Mouse (Mus musculus): Measurements from ENCODE around the gene Ptpn6. TPM values are rescaled to one million over a fixed set of nuclear protein-coding genes. Genes with fewer than 3 reads are reported as not detected.
"Not testable (repeated sequence)": the region's sequence is repeated elsewhere in the genome, so short reads cannot be mapped to it uniquely, and the experiment has no call there.

The Ptpn6 gene
- polyA plus RNA-seq, 1 experiment from 2014 or later = 4.8 TPM

DNA sequence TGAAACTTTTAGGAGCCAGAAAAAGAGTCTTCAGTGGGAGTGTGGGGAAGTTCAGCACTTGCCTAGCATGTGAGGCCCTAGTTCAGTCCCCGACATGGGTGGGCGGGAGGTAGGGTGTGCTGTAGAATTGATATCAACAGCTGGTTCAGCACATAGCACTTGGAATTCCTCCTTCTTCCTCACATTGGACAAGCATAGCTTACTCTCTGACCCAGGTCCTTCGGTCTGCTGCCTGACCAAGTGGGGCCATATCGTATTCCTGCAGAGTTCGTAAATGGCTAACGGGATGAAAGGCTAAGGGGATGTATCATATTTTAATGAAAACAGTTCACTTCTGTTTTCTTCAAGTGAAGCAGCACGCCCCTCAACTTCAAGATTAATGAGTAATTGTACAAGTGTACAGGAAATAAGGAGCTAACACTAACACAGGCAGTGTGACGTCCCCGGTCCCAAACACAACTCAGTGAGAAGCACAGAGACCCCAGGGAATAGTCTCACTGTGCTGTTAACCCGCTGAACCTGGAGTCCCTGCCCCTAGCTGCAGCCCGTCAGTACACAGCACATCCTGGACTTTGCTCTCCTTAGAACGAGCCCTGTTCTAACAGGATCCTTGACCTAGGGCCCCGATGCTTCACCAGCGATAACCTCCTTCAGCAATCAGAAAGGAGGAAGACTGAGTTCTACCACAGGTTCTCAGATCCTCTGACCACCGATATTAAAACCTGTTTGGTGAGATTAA is 45.1 kb downstream of the Ptpn6 start:
- DNase-seq (ENCODE audit: low spot score) = no peak
- Histone ChIP-seq H3K36me3 (ENCODE audit: control insufficient read depth, insufficient read depth, low read length) (no peaks in the 10 kb centered on the region), H3K4me2 (ENCODE audit: low read depth, low read length, severe bottlenecking) (no peak overlapping the region), H3K9ac (ENCODE audit: low read length) (no peak overlapping the region), H3K4me1 (replicated peaks; ENCODE audit: control insufficient read depth, insufficient read depth, low read length) (no peaks in the 10 kb centered on the region), H3K9me3 (ENCODE audit: control insufficient read depth, low read length) (no peaks in the 10 kb centered on the region), H3K27ac (ENCODE audit: low read depth, low read length) (no peak overlapping the region), H3K27me3 (ENCODE audit: control insufficient read depth, insufficient read depth, low read length) (no peaks in the 10 kb centered on the region), H3K4me3 (ENCODE audit: low read depth, low read length) (no peak overlapping the region)
- 83% methylated on average over 15 of the region's 15 CpGs for WGBS
- no peak for ATAC-seq (replicated peaks; ENCODE audit: low FRiP score)

DNA sequence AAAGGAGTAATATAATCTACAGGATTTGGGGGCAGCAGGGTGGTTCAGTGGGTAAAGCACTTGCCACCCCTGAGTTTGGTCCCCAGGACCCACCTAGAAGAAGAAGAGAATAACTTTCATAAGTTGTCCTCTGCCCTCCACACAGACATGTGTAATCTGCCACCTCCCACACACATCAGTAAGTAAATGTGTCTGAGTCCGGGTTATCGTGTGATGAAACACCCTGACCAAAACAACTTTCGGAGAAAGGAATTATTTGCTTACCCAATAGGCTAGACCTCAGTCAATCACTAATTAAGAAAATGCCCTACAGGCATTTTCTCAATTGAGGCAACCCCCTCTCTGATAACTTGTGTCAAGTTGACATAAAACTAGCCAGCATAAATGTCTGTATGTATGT is 48.0 kb downstream of the Ptpn6 start:
- ATAC-seq (replicated peaks; ENCODE audit: low FRiP score) (no peak), DNase-seq (ENCODE audit: low spot score) (no peak)
- H3K9ac ChIP-seq (ENCODE audit: low read length) = no peak overlapping the region
- no peak overlapping the region for H3K27ac ChIP-seq (ENCODE audit: low read depth, low read length)
- no peaks in the 10 kb centered on the region for H3K36me3 ChIP-seq (ENCODE audit: control insufficient read depth, insufficient read depth, low read length)
- no peaks in the 10 kb centered on the region for H3K27me3 ChIP-seq (ENCODE audit: control insufficient read depth, insufficient read depth, low read length)
- no peak overlapping the region for H3K4me3 ChIP-seq (ENCODE audit: low read depth, low read length)
- no peaks in the 10 kb centered on the region for H3K9me3 ChIP-seq (ENCODE audit: control insufficient read depth, low read length)
- 95% methylated on average over 3 of the region's 3 CpGs for WGBS
- H3K4me1 ChIP-seq (replicated peaks; ENCODE audit: control insufficient read depth, insufficient read depth, low read length) = no peaks in the 10 kb centered on the region
- no peak overlapping the region for H3K4me2 ChIP-seq (ENCODE audit: low read depth, low read length, severe bottlenecking)

DNA sequence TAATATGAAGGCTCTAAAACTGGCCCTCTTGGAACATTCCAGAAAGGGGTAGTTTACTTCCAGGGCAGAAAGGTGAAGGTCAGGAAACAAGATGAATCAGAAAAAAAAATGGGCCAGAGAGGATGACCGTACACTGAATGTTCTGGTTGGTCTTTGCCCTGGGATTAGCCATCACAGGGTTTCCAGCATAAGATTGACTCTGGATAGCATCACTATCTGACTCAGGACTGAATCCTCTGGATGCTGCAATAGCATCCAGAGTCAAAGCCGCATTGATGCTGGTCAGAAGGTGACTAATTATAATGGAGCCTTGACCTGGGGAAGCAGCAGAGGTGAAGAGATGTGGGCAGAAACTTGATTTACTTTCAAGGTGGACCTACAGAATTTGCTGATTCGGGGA is 49.5 kb downstream of the Ptpn6 start:
- H3K36me3 ChIP-seq (ENCODE audit: control insufficient read depth, insufficient read depth, low read length) = no peaks in the 10 kb centered on the region
- no peak for ATAC-seq (replicated peaks; ENCODE audit: low FRiP score)
- H3K27ac ChIP-seq (ENCODE audit: low read depth, low read length) = no peak overlapping the region
- H3K4me1 ChIP-seq (replicated peaks; ENCODE audit: control insufficient read depth, insufficient read depth, low read length) = no peaks in the 10 kb centered on the region
- no peak overlapping the region for H3K9ac ChIP-seq (ENCODE audit: low read length)
- H3K4me3 ChIP-seq (ENCODE audit: low read depth, low read length) = no peak overlapping the region
- WGBS = 95% methylated on average over 3 of the region's 3 CpGs
- DNase-seq (ENCODE audit: low spot score) = no peak
- H3K27me3 ChIP-seq (ENCODE audit: control insufficient read depth, insufficient read depth, low read length) = no peaks in the 10 kb centered on the region
- H3K4me2 ChIP-seq (ENCODE audit: low read depth, low read length, severe bottlenecking) = no peak overlapping the region
- no peaks in the 10 kb centered on the region for H3K9me3 ChIP-seq (ENCODE audit: control insufficient read depth, low read length)

DNA sequence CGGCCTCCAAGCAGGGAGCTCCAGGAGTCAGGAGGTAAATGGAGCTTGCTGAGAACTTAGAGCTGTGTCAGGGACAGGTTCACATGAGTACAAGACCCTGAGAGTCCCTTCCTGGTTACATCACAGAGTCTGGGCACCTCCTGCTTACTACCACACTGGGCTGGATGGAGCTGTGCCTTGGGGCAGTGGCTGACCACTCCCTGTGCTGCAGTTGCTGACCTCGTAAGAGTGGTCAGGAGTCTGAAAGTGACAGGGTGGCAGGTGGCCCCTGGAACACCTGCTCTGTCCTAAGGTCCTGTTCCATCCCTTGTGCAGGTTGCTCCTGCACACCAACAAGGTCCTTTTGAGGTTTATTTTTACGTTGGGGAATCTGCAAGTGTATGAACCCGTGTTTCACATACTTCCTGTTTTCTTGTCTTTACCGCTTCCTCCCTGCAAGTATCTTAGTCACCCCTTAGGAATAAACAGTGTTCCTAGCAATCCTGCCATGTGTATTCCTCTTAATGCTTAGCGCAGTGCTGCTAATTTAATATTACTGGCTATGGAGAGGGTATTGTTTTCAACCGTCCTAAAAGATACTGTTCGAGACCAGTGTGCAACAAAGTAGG is 50.3 kb downstream of the Ptpn6 start:
- Histone ChIP-seq H3K9me3 (ENCODE audit: control insufficient read depth, low read length) (no peaks in the 10 kb centered on the region), H3K4me2 (ENCODE audit: low read depth, low read length, severe bottlenecking) (no peak overlapping the region), H3K4me3 (ENCODE audit: low read depth, low read length) (no peak overlapping the region), H3K27me3 (ENCODE audit: control insufficient read depth, insufficient read depth, low read length) (no peaks in the 10 kb centered on the region), H3K4me1 (replicated peaks; ENCODE audit: control insufficient read depth, insufficient read depth, low read length) (no peaks in the 10 kb centered on the region), H3K27ac (ENCODE audit: low read depth, low read length) (no peak overlapping the region), H3K9ac (ENCODE audit: low read length) (no peak overlapping the region), H3K36me3 (ENCODE audit: control insufficient read depth, insufficient read depth, low read length) (no peaks in the 10 kb centered on the region)
- WGBS = 92% methylated on average over 8 of the region's 8 CpGs
- DNase-seq (ENCODE audit: low spot score) (no peak), ATAC-seq (replicated peaks; ENCODE audit: low FRiP score) (no peak)

DNA sequence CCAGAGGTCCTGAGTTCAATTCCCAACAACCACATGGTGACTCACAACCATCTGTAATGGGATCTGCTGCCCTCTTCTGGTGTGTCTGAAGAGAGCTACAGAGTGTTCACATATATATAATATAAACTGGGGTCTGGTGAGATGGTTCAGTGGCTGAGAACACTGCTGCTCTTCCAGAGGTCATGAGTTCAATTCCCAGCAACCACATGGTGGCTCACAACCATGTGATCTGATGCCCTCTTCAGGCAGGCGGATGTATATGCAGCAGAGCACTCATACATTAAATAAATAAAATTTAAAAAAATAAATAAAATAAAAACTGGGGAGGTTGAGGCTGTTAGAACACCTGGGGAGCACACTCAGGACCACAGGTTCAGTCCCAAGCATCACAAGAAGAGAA is 51.9 kb downstream of the Ptpn6 start:
- H3K27me3 ChIP-seq (ENCODE audit: control insufficient read depth, insufficient read depth, low read length); H3K36me3 ChIP-seq (ENCODE audit: control insufficient read depth, insufficient read depth, low read length); H3K4me3 ChIP-seq (ENCODE audit: low read depth, low read length); H3K4me2 ChIP-seq (ENCODE audit: low read depth, low read length, severe bottlenecking); H3K9me3 ChIP-seq (ENCODE audit: control insufficient read depth, low read length); ATAC-seq (replicated peaks; ENCODE audit: low FRiP score); H3K9ac ChIP-seq (ENCODE audit: low read length); DNase-seq (ENCODE audit: low spot score); H3K27ac ChIP-seq (ENCODE audit: low read depth, low read length); H3K4me1 ChIP-seq (replicated peaks; ENCODE audit: control insufficient read depth, insufficient read depth, low read length): not testable (repeated sequence)
- 63% methylated on average over 1 of the region's 1 CpGs for WGBS

DNA sequence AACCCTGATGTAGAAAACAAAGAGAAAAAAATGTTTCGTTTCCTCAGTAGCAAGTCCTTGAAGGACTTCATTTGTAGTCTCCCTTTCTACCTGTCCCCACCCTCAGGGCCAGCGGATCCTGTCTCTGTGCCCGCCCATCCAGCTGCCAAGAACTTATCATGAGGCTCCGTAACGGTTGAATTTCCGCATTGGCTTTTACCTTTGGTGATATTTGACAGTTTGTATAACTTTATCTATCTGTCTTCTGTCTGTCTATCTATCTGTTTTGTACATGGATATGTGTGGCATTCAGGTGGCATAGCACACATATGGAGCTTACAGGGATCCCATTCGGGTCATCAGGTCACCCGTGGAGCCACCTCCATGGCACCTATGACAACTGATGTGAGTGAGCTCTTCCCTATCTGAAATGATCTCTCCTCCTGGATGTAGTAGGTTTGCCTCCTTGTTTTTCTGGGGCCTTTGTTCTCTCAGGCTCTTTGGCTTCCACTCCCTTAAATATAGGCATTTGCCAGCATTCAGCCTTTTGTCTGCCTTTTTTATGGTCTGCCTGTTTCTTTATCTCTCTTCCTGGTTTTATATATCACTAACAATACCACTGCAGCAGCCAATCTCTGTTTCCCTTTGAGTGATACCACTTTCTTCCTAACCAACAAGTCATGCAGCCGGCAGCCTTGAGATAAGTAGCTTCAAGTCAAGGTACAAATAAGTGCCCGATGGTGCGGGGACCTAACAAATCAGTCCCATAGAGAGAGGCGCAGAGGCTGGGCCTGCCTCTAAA is 52.7 kb downstream of the Ptpn6 start:
- Histone ChIP-seq H3K4me2 (ENCODE audit: low read depth, low read length, severe bottlenecking) (no peak overlapping the region), H3K4me1 (replicated peaks; ENCODE audit: control insufficient read depth, insufficient read depth, low read length) (no peaks in the 10 kb centered on the region), H3K36me3 (ENCODE audit: control insufficient read depth, insufficient read depth, low read length) (no peaks in the 10 kb centered on the region), H3K9ac (ENCODE audit: low read length) (no peak overlapping the region), H3K9me3 (ENCODE audit: control insufficient read depth, low read length) (no peaks in the 10 kb centered on the region), H3K4me3 (ENCODE audit: low read depth, low read length) (no peak overlapping the region), H3K27me3 (ENCODE audit: control insufficient read depth, insufficient read depth, low read length) (no peaks in the 10 kb centered on the region), H3K27ac (ENCODE audit: low read depth, low read length) (no peak overlapping the region)
- WGBS = 89% methylated on average over 12 of the region's 12 CpGs
- ATAC-seq (replicated peaks; ENCODE audit: low FRiP score) (no peak), DNase-seq (ENCODE audit: low spot score) (no peak)

DNA sequence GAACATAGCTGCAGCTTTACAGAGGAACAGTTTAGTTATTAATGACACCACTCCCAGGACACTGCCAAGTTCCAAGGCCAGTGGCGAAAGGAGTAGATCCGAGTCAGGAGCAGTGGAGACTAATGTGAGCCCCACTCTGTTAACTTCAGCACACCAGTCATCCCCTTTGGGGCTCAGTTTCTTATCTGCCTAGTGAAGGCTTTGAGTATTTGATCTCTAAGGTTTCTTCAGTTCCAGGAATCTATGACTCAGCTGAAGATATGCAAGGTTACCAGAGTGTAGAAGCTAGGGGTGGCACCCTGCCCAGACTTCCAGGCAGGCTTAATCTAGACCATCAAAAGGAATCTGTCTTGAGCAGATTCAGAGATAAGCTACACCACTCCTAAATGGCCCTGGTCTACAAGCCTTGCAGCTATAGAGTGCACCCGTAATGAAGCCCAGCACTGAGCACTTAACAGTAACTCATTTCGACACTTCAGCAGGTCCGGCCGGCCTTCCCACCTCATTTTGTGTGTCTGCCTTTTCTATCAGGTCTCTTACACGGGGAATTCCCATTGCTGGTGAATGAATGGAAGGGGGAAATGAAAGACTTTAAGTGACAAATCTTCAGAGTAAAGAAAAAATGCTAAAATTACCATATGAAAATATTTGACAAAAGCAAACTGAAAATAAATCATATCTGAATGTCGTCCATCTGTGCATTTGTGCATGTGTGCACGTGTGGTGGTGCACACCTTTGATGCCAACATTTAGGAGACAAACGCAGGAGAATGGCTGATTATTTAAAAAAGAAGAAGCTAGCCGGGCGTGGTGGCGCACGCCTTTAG is 54.7 kb downstream of the Ptpn6 start:
- no peaks in the 10 kb centered on the region for H3K4me1 ChIP-seq (replicated peaks; ENCODE audit: control insufficient read depth, insufficient read depth, low read length)
- H3K9ac ChIP-seq (ENCODE audit: low read length) = no peak overlapping the region
- no peaks in the 10 kb centered on the region for H3K27me3 ChIP-seq (ENCODE audit: control insufficient read depth, insufficient read depth, low read length)
- H3K27ac ChIP-seq (ENCODE audit: low read depth, low read length) = no peak overlapping the region
- WGBS = 89% methylated on average over 14 of the region's 14 CpGs
- H3K4me3 ChIP-seq (ENCODE audit: low read depth, low read length) = no peak overlapping the region
- H3K36me3 ChIP-seq (ENCODE audit: control insufficient read depth, insufficient read depth, low read length) = no peaks in the 10 kb centered on the region
- DNase-seq (ENCODE audit: low spot score) = no peak
- ATAC-seq (replicated peaks; ENCODE audit: low FRiP score) = no peak
- H3K9me3 ChIP-seq (ENCODE audit: control insufficient read depth, low read length) = no peaks in the 10 kb centered on the region
- H3K4me2 ChIP-seq (ENCODE audit: low read depth, low read length, severe bottlenecking) = no peak overlapping the region

DNA sequence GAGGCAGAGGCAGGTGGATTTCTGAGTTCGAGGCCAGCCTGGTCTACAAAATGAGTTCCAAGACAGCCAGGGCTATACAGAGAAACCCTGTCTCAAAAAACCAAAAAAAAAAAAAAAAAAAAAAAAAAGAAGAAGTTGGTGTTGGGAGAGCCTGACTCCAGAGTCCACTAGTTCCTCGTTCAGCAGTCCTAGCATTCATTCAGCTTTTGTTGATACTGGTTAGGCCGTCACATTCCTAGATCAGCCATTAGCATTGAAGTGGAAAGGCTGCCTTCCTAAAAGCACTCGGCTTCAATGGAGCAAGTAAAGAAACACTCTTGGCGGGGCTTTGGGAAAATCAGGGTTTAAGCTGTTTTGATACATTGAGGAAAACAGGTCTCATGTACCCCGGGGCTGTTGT is 56.2 kb downstream of the Ptpn6 start:
- not testable (repeated sequence) for ATAC-seq (replicated peaks; ENCODE audit: low FRiP score); H3K4me3 ChIP-seq (ENCODE audit: low read depth, low read length); H3K9me3 ChIP-seq (ENCODE audit: control insufficient read depth, low read length); DNase-seq (ENCODE audit: low spot score); H3K36me3 ChIP-seq (ENCODE audit: control insufficient read depth, insufficient read depth, low read length); H3K27me3 ChIP-seq (ENCODE audit: control insufficient read depth, insufficient read depth, low read length); H3K9ac ChIP-seq (ENCODE audit: low read length); H3K27ac ChIP-seq (ENCODE audit: low read depth, low read length); H3K4me1 ChIP-seq (replicated peaks; ENCODE audit: control insufficient read depth, insufficient read depth, low read length); H3K4me2 ChIP-seq (ENCODE audit: low read depth, low read length, severe bottlenecking)
- 46% methylated on average over 6 of the region's 6 CpGs for WGBS

Measured in forebrain, embryonic 11.5 days (tissue).